Mouse (Mus musculus) mouse trophoblast stem cell (cell line): Measurements from ENCODE around the gene Olfr453.

Source experiments
- in situ Hi-C, 2 experiments: fragments of 300-500 bp; cut with MseI, MboI; formaldehyde crosslinking; loops; 2 replicates in 1 of 2; 3 replicates in 1 of 2; pipeline ENCODE4 v1.15.1; 2025

Olfr453 gene

GRCm38 (mm10) chr6:42739071-42739470 lies at the start of gene Olfr453:
Olfr453 (plus strand) TSS chr6:42739371.
- in situ Hi-C loops: no loop called here

- in situ Hi-C loops: no loop called here
Measured at GRCm38 (mm10) chr6:42689761-42690160, 49.4 kb upstream of the Olfr453 start.

DNA sequence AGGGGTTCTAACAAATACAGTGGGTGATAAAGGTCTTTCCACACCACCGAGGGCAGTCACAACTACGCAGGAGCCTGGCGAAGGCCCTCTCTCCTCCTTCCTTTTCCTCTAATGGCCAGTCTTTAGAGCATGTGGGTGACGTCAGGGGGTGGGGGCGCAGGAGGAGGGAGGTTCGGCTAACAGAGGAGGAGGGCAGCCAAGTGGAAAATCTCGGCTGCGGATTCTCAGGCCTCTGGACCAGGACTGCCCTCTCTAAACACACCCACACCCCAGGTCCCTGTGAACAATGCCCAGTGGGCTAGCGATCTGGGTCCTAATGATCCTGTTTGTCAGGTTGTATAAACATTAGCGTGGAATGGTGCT lies 47.0 kb upstream of the Olfr453 start:
- in situ Hi-C loops: no loop called here

DNA sequence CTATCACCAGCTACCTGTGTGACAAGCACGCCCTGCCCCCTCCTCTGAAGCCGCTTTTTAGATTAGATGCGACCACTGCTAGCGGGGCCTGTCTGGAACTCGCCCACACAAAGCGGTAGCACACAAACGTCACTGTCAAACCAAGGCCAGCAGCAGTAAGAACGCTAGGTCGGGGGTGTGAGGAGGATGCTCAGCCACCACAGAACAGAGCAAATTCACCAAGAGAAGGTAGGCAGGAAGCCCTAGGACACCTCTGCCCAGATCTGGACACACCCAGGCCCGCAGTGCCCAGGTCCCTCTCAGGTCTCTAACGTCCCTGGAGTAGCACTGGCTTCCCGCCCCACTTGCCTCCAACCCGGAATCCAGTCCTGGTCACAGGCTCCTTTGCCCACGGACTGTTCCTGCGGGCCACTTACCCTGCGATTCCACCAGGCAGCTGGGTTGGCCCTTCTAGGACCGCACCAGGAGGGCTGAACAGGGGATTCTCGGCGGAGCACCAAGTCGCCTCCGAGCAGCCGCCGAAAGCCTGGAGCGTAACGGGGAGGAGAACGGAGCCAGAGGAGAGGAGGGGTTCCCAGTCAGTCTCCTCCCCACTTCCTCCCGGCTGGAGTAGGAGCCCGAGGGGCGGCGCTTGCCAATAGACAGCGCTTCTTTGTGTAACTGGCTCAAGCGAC lies 46.5 kb upstream of the Olfr453 start:
- in situ Hi-C loops: no loop called here

DNA sequence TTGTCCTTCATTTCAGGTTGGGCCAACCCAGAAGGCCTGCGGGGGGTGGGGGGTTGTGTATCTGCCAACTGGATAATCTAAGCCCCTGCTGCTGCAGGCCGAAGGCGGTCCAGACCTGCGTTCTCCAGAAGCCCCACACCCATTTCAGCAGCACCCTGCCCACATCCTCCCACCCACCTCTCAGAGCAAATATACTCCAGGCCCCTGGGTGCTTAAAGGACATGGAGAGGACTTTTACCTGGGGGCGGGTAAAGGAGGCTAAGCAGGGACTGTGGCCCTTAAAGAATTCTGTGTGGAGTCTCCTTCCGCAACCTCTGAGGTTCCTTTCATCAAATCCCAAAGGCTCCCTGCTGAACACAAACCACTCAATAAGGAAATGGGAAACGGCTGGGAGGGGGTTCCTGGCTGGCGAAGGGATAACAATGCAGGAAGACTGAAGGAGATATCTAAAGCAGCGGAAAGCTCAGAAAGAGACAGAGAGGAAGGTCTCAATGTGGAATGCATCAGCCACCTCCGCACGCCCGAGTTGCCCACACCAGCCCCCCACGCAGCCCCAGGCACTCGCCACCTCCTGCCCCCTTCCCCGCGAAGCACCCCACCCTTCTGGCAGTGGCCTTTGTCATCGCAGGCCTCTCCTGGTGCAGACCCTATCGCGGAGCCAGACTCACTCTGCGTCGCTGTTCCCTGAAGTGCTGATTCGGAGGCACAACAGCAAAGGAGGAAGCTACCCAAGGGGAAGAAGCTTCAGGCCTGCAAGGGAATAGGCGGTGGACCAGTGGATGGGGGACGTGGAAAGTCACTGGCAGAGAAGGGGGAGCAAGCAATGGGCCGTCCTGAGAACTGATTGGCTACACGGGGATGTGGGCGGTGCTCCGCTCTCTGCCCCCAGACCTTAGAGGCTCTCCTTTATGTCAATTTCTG lies 29.6 kb upstream of the Olfr453 start, which contains the start of gene Tcaf1:
Gene Tcaf1 (minus strand): TSS at position 798 of the 921 bp plus-strand sequence.
- in situ Hi-C loops: no loop called here

DNA sequence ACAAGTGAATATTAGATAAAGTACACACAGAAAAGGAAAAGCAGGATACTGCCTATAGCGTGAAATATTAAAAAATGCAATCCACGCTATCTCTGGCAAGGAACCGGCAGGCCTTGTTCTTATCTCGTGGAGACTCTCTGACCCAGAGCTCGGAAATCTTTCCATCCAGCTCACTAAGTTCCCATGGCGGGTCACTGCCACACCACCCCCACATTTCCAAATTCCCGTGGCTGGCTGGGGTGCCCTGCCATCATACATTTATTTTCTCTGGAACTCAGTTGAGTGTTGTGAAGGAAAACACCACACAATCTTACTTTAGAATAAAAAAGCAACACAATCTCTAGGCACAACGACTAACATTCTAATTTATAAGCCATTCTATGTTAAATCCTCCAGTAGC lies 24.5 kb upstream of the Olfr453 start:
- in situ Hi-C loops: no loop called here

DNA sequence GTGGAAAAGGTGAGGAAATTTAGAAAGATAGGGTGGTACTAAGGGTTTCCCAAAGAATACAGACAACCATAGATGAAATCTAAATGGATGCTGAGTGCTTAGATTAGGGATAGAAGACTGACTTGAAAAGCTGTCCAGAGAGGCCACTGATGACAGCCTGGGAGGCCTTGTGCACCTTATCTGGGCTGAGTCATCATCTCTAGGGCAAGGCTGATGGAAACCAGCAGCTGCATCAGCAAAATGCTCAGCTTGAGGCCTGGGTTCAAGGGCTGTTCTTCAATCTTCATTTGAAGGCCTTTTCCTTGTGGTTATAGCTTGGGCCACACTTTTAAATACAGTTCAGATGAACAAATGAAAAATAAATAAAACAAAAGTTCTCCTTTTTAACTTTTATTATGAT lies 21.2 kb upstream of the Olfr453 start:
- in situ Hi-C loops: no loop called here

GRCm38 (mm10) chr6:42742303-42742702 lies 3.1 kb downstream of the Olfr453 start:
- in situ Hi-C loops: no loop called here

- in situ Hi-C loops: no loop called here
Measured at GRCm38 (mm10) chr6:42747846-42748245, 8.7 kb downstream of the Olfr453 start.

DNA sequence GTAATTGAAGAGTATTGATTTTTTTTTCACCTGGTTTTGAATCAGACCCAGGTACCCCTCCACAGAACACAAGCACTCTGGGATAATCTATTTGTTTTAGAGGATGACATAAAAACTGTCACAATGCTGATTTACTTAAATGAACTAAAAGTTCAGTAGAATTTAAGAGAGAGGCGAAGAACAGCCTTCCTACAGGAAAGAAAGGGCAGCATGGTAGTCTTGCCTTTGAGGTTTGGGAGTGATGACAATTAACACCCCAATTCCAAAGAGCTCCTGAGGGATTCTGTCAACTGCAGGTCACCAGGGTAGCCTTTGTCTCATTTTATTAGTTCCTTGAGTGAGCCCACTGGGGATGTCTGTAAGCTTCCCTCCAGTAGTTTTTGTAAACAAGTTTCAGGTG lies 16.9 kb downstream of the Olfr453 start, which contains the start of gene Olfr38:
Gene Olfr38 (plus strand): TSS at position 301 of the 400 bp plus-strand sequence.
- in situ Hi-C loops: no loop called here

DNA sequence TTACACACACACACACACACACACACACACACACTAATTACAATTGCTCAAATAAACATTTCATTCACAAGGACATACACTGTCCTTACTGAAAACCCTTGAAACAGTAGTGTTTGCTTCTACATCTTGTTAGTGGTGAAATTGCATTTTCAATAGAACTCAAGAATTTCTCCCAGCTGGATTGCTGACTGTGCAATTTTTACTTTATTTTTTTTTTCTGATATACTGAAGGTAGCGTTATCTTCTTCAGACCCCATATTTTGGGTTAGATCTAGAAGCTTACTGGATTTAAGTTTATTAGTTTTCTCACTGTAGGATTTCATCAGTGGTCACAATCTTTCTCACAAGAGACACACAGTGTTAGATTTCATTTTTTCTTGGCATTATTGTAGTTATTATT lies 37.9 kb downstream of the Olfr453 start:
- in situ Hi-C loops: no loop called here

DNA sequence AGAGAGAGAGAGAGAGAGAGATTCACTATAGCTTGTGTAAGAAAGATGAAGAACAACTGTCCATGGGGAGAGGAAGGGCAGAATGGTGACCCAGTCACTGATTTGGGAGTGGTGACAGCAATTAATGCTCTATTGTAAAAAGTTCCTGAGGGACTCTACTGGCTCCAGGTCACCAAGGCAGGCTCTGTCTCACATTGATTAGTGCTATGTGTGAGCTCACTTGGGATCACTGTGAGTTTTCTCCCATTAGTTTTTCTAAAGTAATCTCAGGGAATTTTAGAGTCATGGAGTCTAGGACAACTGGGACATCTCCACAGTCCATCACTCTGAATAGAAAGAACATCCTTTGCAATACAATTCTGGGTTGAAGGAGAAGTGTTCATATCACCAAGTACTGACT lies 45.6 kb downstream of the Olfr453 start, which contains the start of gene Olfr452:
Gene Olfr452 (plus strand): TSS at position 301 of the 400 bp plus-strand sequence.
- in situ Hi-C loops: no loop called here

DNA sequence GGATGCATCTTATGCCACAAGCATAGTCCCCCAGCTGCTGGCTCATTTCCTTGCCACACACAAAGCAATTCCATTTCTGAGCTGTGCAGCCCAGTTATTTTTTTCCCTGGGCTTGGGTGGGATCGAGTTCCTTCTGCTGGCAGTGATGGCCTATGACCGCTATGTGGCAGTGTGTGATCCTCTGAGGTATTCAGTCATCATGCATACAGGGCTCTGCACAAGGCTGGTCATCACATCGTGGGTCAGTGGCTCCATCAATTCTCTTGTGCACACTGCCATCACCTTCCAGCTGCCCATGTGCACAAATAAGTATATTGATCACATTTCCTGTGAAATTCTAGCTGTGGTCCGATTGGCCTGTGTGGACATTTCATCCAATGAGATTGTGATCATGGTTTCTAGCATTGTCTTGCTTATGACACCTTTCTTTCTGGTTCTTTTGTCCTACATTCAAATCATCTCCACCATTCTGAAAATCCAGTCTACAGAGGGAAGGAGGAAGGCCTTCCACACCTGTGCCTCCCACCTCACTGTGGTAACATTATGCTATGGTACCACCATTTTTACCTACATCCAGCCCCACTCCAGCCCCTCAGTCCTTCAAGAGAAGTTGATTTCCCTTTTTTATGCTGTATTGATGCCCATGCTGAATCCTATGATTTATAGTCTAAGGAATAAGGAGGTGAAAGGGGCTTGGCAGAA lies 51.2 kb downstream of the Olfr453 start:
- in situ Hi-C loops: no loop called here

DNA sequence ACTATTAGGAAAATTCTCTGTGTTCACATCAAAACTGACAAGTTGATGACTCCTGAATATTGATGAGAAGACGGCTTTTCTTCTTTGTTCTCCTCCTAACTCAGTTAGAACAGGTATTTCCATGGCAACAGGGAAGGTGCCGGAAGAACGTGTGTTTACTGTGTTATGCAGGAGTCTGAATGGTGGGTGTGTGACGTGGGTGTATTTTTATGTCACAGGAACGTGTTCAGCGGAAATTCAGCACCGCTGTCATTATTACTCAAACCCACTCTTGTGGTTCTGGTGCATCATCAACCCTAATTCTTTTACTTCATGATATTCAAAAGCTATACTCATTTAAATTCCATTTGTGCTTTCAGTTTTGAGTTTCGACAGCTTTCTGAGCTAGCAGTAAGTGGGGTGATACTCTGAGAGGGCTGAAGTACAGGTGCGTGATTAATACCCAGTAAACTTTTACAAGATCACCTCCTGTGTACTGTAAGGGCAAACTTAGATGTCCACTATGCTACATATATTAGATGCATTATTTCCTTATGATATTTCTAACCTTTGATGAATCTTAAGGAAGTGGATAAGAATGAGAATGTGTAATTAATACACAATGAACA lies 51.9 kb downstream of the Olfr453 start:
- in situ Hi-C loops: no loop called here

DNA sequence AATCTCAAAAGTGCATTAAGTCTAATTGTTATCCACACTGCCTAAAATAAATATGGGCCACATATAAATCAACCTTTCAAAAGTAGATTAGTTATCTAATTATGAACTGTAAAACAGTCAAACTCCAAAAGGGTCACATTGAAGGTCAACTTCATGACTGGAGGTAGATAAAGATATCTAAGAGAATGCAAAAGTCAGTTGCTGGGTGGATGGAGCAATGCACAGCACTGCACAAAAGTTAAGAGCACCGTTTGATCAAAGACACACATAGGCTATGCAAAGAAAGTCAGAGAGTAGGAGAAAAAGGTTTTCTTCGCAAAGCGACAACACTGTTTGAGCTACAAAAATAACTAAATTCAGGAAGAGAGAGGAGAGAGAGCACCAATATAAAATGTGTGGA lies 55.8 kb downstream of the Olfr453 start:
- in situ Hi-C loops: no loop called here
